Mouse (Mus musculus): Measurements from ENCODE around the gene Echdc3. TPM values are rescaled to one million over a fixed set of nuclear protein-coding genes. Genes with fewer than 3 reads are reported as not detected.

The Echdc3 gene
- polyA plus RNA-seq, 1 experiment: 2.3 TPM

DNA sequence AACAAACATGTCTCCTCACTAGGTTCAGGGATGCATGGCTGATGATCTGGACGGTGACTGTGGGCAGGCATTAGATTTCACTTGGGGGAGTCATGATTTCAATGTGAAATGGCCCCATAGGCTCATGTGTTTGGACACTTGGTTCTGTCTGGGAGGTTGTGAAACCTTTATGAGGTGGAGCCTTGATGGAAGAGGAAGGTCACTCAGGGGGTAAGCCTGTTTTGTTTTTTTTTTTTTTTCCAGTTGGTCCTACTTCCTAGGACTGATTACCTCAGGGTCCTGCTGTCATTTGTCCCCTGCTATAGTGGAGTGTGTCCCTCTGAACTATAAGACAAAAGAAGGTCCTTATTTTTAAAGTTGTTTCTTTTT is 33.1 kb downstream of the Echdc3 start:
- WGBS: 67% methylated on average over 1 of the region's 1 CpGs
- DNase-seq (ENCODE audit: low read depth, low spot score): no peak

DNA sequence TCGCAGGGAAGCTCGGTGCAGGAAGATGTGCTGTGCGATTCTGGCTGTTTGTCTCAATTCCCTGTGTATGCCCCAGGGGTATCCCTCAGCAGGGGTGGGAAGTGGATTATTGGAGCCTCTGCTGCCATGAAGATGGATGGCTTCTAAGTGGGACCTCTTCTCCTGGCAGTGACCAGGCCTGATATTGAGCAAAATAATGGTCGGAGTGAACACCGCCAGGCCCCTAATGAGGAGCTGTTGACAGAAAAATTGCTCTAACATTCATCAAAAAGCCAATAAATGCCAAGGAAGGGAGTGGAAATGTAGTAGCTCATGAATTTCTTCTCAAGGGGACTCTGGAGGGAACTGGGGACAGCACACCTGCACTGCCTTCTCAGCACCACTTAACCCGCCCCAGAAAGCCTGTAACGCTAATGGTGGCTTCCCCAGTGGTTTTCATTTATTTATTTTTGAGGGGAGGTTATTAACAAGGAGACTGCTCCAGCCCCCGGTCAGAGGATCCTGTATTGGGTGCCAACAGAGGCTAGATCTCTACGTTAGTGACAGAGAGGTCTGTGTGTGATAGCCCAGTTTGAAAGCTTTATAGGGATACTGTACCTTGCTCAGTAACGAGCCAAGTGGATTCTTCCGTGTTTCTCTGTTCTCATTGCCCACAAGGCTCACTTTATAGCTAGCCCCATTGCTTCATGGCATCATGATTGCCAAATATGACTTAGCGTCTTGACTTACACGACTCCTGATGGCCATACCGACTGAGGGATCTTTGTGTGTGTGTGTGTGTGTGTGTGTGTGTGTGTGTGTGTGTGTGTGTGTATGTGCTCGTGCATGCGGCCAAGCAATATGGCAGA is 33.7 kb downstream of the Echdc3 start:
- 79% methylated on average over 16 of the region's 16 CpGs for WGBS
- DNase-seq (ENCODE audit: low read depth, low spot score): no peak

- DNase-seq (ENCODE audit: low read depth, low spot score): no peak
- WGBS: 39% methylated on average over 3 of the region's 3 CpGs
Measured at GRCm38 (mm10) chr2:6173013-6173412, 39.8 kb downstream of the Echdc3 start.

DNA sequence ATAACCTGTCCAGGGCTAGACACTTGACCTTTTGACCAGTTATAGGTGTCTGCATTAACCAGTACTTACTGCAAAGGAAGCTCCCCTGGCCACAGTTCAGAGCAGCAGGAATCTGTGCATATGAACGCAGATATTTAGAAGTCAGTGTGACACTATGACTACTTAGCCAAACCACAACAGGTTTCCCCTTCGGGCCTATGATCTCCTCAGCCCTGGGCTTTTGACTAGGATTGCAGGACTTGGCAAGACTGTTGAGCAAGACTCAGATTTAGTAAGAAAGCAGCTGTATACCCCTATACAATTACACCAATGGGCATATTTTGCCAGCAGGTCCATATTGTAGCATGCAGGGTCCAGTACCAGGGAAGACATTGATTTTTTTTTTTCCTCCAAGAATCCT is 44.3 kb downstream of the Echdc3 start:
- 80% methylated on average over 2 of the region's 2 CpGs for WGBS
- DNase-seq (ENCODE audit: low read depth, low spot score): no peak

- 23% methylated on average over 5 of the region's 5 CpGs for WGBS
- peak; percentile 57 for DNase-seq (ENCODE audit: low read depth, low spot score)
Measured at GRCm38 (mm10) chr2:6167843-6168558, 44.8 kb downstream of the Echdc3 start.

DNA sequence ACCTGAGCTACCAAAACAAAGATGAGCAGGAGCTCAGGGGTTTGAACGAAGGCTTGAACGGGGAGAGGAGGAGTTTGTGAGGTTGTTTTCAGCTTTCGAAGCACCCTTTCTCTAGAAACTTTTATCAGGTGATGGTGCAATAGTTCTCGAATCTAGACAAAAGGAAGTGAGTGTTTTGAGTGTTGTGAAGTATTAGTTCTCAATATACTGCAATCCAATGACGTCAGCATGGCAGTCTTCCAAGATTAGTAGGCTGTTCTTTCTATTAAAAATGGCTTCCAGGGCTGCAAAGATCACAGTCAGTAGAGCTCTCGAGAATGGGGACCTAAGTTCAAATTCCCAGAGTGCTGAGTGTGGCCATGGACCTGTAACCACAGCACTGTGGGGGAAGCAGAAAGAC is 47.1 kb downstream of the Echdc3 start:
- WGBS: 54% methylated on average over 6 of the region's 6 CpGs
- no peak for DNase-seq (ENCODE audit: low read depth, low spot score)

- WGBS: 14% methylated on average over 16 of the region's 16 CpGs
- DNase-seq (ENCODE audit: low read depth, low spot score): no peak
Measured at GRCm38 (mm10) chr2:6164606-6165290, 48.1 kb downstream of the Echdc3 start.

- DNase-seq (ENCODE audit: low read depth, low spot score): peak; percentile 84
- 16% methylated on average over 6 of the region's 6 CpGs for WGBS
Measured at GRCm38 (mm10) chr2:6162366-6163040, 50.3 kb downstream of the Echdc3 start.

- no peak for DNase-seq (ENCODE audit: low read depth, low spot score)
- WGBS: 60% methylated on average over 2 of the region's 2 CpGs
Measured at GRCm38 (mm10) chr2:6159735-6160134, 53.1 kb downstream of the Echdc3 start.

- no peak for DNase-seq (ENCODE audit: low read depth, low spot score)
- WGBS: 94% methylated on average over 9 of the region's 9 CpGs
Measured at GRCm38 (mm10) chr2:6159219-6159618, 53.6 kb downstream of the Echdc3 start.

DNA sequence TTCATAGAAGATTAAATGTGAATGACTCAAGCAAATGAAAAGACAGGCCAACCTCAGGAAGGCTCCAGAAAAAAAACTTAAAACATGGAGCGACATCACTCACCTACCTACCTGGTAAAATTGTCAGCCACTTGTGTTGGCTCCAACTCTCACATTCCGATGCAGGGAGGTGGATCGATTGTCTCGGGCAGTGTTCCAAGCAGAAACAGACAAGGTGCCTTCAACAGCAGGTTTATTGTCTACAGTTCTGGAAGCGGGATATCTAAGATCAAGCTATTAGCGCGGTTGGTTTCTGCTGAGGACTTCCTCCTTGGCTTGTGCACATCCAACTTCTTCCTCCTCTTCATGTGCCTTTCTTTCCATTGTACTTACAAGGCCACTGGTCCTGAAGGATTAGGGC is 55.2 kb downstream of the Echdc3 start:
- WGBS: 31% methylated on average over 7 of the region's 7 CpGs
- peak; percentile 62 for DNase-seq (ENCODE audit: low read depth, low spot score)

- 58% methylated on average over 4 of the region's 4 CpGs for WGBS
- DNase-seq (ENCODE audit: low read depth, low spot score): no peak
Measured at GRCm38 (mm10) chr2:6157208-6157607, 55.6 kb downstream of the Echdc3 start.

- WGBS: 91% methylated on average over 5 of the region's 5 CpGs
- no peak for DNase-seq (ENCODE audit: low read depth, low spot score)
Measured at GRCm38 (mm10) chr2:6149801-6150200, 63.0 kb downstream of the Echdc3 start.

DNA sequence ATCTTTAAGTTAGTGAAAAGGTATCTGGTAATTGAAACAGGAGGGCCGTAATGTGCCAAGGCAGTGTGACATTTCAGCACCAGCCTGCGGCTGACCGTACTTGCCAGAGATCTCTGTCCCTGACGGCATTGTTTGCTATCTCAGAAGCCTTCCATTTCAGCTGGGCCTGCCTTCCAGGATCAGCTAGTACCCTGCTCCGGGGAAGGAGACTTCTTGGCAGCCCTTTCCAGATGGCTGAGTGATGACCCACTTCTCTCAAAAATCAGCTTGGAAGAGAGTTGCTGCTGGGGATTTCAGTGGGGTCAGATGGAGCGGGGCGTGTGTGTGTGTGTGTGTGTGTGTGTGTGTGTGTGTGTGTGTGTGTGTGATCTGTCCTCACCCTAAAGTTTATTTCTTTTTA is 65.9 kb downstream of the Echdc3 start:
- WGBS: 84% methylated on average over 7 of the region's 7 CpGs
- DNase-seq (ENCODE audit: low read depth, low spot score): no peak

DNA sequence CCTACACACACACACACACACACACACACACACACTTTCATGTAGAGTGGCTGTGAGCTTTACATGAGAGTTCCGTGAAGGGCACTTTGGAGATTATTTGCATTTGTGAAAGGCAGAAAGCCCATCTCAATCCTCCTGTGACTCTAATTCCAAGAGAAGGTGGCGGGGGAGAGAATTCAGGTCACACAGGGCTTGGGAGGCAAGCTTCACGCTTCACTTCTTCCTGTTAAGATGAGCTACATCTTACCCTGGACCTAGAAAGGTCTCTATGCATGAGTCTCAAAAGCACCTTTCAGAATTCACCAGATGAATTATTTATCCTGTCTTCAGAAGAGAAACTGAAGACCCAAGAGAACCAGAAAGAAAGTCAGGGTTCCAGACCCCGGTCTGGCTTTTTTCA is 66.6 kb downstream of the Echdc3 start:
- 93% methylated on average over 4 of the region's 4 CpGs for WGBS
- DNase-seq (ENCODE audit: low read depth, low spot score): no peak

- no peak for DNase-seq (ENCODE audit: low read depth, low spot score)
- WGBS: 72% methylated on average over 10 of the region's 10 CpGs
Measured at GRCm38 (mm10) chr2:6145611-6146010, 67.2 kb downstream of the Echdc3 start.

DNA sequence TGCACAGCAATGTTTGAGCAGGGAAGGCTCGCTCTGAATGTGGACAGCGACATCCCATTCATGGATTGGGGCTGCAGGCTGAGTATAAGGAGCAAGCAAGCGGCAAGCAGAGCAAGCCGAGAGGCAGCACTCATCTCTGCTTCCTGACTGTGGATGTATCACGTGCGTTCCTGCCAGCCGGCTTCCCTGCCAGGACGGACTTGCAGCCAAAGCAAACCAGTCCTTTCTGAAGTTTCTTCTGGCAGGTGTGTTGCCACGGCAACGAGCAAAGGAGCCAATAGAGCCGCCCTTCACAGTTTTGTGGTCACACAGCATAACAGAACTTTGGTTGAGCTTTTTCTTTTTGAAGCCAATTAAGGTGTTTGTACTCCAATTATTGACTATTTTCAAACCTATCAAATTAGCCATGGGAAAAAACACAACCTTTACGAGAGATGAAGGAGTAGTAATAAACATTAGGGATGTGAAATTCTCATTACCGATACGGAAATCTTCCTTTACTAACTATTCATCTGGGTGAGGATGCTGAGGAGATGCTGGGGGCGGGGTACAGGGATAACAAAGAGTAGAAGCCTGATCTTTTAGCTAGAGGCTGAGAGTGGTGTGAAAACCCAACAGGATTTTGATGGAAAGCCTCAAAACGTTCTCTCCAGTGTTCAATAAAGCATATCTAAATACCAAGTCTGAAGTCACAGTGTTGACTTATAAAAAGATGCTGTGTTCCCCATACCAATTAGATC is 69.7 kb downstream of the Echdc3 start:
- no peak for DNase-seq (ENCODE audit: low read depth, low spot score)

DNA sequence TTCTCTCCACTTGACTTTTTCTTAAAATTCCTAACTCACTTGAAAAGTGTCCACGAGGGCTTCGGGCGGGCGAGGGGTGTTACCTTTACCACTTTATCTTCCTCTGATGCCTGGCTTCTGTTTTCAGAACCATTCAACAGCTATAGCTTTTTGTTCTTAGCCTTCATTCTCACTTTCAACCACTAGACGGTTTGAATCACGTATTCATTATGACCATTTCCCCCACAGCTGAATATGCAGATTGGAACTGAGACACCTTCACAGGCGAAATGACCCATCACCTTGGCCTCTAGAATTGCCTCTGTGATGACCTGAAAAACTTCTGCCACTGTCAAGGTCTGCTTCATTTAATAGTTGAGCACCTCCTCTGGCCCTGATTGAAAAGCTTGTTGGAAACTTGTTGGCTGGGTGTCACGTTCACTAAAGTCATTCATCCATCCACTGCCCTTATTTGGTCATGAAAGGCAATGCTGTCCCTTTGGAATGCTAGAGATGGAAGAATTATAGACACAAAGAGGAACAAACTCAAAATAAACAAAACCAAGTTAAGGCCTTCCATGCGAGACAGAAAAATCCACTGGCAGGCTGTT is 72.2 kb downstream of the Echdc3 start:
- no peak for DNase-seq (ENCODE audit: low read depth, low spot score)
- WGBS: 53% methylated on average over 9 of the region's 9 CpGs

More for the DNA sequence above, 69.7 kb downstream of the Echdc3 start:
- WGBS: 63% methylated on average over 16 of the region's 16 CpGs
